Mouse (Mus musculus) MEL-GATA-1-ER (cell line): ENCODE measurements around the gene Rerg.

Experiments
- DNase-seq: peaks from one replicate; pipeline ENCODE4 v3.0.0-alpha.2; 2012; ENCODE audit warnings: low read depth; ENCODE audit errors: extremely low read depth

Gene Rerg

GRCm38 (mm10) chr6:137170226-137170625 lies at the start of gene Rerg:
TSS of gene Rerg (minus strand) at chr6:137170497.
- DNase-seq: no peak

- DNase-seq: no peak
Measured at GRCm38 (mm10) chr6:137217841-137218463, 47.7 kb upstream of the Rerg start.

- no peak for DNase-seq
Measured at GRCm38 (mm10) chr6:137211441-137211840, 41.1 kb upstream of the Rerg start.

- DNase-seq: no peak
Measured at GRCm38 (mm10) chr6:137210991-137211390, 40.7 kb upstream of the Rerg start.

- DNase-seq: no peak
Measured at GRCm38 (mm10) chr6:137209992-137210391, 39.7 kb upstream of the Rerg start.

- no peak for DNase-seq
Measured at GRCm38 (mm10) chr6:137207126-137207525, 36.8 kb upstream of the Rerg start.

GRCm38 (mm10) chr6:137205662-137206400 lies 35.5 kb upstream of the Rerg start:
- no peak for DNase-seq

GRCm38 (mm10) chr6:137202661-137203060 lies 32.4 kb upstream of the Rerg start:
- DNase-seq: no peak

- DNase-seq: no peak
Measured at GRCm38 (mm10) chr6:137201578-137201977, 31.3 kb upstream of the Rerg start.

GRCm38 (mm10) chr6:137201166-137201565 lies 30.9 kb upstream of the Rerg start:
- DNase-seq: no peak

- DNase-seq: no peak
Measured at GRCm38 (mm10) chr6:137192063-137192462, 21.8 kb upstream of the Rerg start.

- no peak for DNase-seq
Measured at GRCm38 (mm10) chr6:137191026-137191425, 20.7 kb upstream of the Rerg start.

- DNase-seq: no peak
Measured at GRCm38 (mm10) chr6:137190577-137190976, 20.3 kb upstream of the Rerg start.

GRCm38 (mm10) chr6:137188375-137188926 lies 18.2 kb upstream of the Rerg start:
- no peak for DNase-seq

GRCm38 (mm10) chr6:137187426-137187825 lies 17.1 kb upstream of the Rerg start:
- no peak for DNase-seq

GRCm38 (mm10) chr6:137180636-137181035 lies 10.3 kb upstream of the Rerg start:
- DNase-seq: no peak

- DNase-seq: no peak
Measured at GRCm38 (mm10) chr6:137180115-137180514, 9.8 kb upstream of the Rerg start.

- no peak for DNase-seq
Measured at GRCm38 (mm10) chr6:137179026-137179425, 8.7 kb upstream of the Rerg start.

- no peak for DNase-seq
Measured at GRCm38 (mm10) chr6:137170646-137171045, 349 bp upstream of the Rerg start.

GRCm38 (mm10) chr6:137169171-137169968 lies 927 bp downstream of the Rerg start:
- DNase-seq: no peak

GRCm38 (mm10) chr6:137166843-137167242 lies 3.5 kb downstream of the Rerg start:
- DNase-seq: no peak

GRCm38 (mm10) chr6:137163571-137163970 lies 6.7 kb downstream of the Rerg start:
- no peak for DNase-seq
